Mouse (Mus musculus): ENCODE data around the gene Evpl.

The Evpl gene

DNA sequence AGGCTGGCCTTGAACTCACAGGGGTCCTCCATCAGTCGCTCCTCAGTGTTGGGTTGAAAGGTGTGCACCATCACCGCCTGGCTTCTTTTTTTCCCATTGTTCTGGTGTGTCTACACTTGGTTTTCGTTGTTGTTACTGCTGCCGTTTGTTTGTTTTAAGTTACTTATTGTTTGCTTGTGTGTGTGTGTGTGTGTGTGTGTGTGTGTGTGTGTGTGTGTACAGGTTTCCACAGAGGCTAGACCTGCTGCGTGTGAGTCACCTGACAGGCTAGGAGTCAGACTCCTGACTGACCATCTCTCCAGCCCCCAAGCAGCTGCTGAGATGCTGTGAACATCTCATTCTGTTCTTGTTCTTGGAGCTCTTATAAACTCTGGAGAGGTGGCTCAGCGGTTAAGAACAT lies 25.0 kb downstream of the Evpl start:
- DNase-seq: no peak

DNA sequence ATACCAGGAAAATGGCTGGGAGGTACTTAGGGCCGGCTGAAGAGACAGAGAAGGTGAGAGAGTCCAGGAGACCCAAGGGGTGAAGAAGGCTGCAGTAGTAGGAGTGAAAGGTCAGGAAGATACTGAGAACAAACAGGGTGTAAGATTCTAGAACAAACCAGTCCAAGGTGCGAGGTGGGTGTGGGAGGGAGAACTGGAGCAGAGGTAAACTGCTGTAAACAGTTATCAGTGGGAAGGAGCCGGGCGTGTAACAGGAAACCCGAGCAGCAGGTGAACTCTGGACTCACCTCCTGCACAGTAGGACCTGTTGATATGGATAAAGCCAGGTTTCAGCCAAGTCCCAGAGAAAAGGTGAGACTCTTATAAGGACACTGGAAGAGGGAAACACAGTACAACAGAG lies 27.2 kb downstream of the Evpl start:
- DNase-seq: no peak

DNA sequence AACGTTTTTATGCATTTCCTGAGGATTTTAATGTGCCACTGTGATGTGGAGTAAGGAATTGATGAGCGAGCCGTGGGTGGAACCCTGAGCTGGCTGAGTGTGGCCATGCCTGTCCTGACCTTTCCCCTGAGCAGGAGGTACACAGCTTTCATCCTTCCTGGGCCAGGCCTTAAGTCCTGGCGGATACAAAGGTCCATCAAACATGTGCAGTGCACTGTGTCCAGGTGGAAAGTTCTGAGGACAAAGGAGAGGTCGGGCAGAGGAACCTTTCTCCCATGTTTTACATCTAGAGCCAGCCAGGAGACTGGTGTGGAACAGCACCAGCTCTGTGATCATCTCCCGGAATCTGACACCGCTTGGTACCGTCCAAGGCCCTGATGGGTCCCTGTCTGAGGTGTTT lies 28.6 kb downstream of the Evpl start:
- DNase-seq: no peak

DNA sequence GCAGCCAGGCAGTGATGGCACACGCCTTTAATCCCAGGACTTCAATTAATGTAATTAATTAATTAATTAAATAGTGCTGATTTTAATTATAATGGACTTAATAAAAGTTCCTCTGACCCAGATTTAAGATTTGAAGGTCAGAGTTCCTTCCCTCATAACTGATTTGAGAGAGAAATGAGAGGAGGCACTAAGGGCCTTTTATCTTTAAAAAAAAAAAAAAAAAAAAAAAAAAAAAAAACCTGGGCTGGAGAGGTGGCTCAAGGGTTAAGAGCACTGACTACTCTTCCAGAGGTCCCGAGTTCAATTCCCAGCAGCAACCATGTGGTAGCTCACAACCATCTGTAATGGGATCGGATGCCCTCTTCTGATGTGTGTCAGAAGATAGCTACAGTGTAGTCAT lies 29.2 kb downstream of the Evpl start:
- DNase-seq: no peak

DNA sequence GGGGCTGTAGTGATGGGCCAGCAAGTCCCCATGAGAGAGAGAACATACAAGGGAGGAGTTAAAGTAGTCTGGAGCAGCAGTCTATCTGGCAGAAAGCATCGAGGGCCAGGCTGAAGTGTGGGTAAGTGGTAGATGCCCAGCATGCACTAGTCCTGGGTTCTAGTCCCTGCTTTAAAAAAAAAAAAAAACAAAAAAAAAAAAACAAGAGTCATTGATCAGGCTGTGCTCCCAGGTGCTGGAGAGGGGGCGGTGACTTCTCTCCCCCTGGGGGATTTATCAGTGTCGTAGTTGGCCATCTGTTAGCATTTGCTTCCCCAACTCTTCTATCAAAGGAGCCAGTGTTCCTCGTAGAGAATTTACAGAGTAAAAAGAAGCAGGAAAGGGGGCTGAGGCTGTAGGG lies 31.2 kb downstream of the Evpl start:
- no peak for DNase-seq

DNA sequence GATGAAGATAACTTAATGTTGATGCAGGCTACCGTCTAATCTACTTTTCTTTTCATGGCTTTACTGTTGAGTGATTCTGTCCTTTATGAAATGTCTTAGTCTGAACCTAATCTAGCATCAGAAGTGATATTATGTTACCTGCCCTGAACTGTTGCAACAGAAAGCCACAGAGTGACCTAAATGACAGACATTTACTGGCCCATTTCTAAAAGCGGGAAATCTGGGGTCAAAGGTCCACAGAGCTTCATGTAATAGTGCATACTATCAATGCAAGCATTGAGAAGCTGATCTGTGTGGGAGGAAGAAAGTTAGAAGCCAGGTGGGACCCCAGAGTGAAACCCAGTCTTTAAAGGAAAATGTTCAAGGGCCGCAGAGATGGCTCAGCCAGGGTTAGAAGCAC lies 34.7 kb downstream of the Evpl start:
- no peak for DNase-seq

DNA sequence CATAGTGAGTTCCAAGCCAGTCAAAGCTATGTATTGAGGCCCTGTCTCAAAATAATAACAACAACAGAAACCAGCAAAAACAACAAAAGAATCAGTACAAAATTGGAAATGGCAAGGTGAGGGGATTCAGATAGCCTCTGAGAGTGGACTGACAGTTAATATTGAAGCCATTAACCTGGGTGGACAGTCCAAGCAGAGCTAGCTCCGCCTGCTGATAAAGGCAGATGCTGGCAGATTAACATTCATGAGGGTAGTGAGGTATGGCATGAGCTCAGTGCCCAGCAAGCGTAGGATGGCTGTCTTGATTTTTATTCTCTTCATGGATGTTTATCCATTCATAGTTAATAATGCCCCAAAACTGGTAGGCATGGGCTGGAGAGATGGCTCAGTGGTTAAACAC lies 36.7 kb downstream of the Evpl start:
- DNase-seq: no peak

DNA sequence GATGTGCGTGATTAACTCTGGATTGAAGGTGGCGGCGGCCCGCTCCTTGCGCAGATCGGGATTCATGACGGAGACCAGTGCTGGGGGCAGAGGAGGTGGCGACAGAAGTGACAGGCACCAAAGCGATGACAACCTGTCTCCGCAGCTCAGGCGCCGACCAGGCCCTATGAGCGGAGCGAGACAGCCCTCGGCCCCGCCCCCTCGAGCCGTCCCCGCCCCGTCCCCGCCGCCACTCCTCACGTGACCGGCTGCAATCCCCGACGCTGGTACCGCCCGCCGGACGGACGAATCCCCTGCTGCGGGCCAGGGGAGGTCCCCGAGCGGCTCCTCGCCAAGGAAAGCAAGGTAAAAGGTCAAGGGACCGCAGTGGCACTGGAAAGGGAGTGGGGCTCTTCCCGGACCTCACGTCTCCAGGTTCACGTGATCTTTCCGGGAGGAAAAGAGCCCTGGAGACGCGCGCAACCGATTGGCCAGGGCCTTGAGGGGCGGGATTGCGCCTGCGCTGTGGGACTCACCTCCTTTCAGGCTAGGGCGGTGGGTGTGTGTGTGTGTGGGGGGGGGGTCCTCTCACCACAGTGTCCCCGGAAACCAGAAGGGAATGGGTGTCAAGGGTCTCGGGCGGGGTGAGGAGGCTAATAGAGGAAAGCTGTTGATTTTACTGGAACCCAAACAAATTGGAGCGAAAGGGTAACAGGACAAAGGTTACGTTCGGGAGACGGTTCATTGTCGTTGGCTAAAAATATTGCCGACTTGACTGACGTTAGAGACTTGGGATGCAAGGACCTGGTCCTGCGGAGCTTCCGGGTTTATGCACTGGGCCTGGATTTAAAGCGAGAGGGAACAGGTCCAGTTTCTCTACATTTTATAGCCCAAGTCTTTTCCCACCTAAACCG lies 39.0 kb downstream of the Evpl start, which contains the start of the genes Ten1 and Acox1:
Ten1 (plus strand) TSS at position 217 of the 893 bp plus-strand sequence.
Acox1 (minus strand) TSS at position 407 of the 893 bp plus-strand sequence.
- peak; percentile 98 to 99 for DNase-seq

DNA sequence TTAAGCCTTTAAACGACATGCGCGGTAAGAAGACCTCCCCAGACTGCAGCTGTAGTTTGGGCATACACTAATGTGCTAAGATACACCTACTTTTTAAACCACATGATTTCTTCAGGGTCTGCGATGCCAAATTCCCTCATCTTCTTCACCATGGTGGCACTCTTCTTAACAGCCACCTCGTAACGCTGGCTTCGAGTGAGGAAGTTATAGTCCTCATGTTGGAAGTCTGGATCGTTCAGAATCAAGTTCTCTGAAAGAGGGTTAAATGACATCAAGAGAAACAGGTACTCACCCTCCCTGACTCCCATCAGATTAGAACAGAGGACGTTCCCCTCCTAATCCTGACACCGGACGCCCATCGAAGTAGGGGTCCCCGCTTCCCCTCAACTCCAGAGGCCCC lies 39.7 kb downstream of the Evpl start:
- DNase-seq: no peak

DNA sequence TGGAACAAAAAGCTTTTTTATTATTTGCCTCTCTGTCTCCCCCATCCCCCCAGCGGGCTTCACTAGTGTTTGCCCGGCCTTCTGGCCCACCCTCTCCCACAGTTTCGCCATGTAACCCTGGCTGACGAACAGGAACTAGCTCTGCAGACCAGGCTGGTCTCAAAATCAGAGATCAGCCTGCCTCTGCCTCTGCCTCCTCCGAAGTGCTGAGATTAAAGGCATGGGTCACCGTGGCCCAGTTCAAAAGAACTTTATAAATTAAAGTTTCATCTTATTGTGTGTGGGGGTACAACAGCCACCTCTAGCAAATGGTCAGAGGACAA lies 40.3 kb downstream of the Evpl start:
- DNase-seq: no peak

DNA sequence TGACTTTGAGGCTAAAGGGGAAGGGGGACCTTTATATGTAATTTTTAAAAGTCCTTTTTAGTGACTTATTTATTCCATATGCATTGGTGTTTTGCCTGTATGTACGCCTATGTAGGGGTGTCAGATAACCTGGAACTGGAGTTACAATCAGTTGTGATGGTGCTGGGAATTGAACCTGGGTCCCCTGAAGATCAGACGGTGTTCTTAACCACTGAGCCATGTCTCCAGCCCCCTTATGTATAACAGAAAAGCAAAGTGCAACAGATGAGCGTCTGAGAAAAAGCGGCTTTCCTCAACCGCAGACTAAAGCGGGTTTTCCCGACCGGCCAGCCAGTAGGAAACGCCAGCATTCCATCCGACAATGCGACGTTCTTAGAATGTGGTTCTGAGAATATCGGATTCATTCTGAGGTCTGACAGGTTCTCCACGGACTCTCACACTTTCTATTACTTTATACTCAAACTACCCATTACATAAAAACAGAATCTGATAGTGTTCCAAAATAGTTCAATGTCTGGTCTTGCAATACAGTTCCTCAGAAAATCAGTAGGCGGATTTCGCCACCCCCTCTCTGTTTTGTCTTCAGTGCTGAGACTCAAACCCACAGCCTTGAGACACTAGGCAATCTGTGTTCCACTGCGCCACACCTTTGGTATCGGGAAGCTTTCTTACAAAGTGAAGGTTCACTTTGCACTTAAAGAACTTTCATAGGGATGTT lies 40.9 kb downstream of the Evpl start:
- DNase-seq: no peak

DNA sequence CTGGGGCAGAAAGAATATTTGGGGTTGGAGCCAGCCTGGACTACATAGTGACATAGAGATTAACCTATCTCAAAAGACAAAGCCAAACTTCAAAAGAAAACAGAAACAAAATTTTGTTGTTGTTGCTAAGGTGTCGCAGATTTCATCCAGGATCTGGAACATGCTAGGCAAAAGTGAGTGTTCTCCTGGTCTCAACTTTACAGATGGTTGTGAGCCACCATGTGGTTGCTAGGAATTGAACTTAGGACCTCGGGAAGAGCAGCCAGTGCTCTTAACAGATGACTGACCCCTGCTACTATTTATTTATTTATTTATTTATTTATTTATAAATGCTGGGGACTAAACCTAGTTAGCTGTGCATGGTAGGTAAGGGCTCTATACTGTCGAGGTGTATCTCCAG lies 41.5 kb downstream of the Evpl start:
- DNase-seq: no peak

DNA sequence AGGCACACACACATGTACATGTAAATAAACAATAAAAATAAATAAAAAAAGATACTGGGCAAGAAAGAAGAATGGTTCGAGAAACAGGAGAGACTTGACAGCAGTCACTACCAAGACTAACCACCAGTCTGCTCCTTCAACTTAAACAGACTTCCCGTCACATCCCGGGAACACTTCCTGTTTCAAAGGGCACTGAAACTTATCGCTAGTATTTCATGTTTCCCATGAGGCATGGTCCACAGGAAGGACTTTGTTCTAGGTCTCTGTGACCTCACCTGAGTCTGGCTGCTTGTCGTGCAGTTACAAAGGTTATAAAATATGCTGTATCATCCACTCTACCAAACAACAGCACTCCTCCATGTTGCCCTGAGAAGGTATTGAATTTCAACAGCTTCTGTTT lies 42.6 kb downstream of the Evpl start:
- DNase-seq: no peak

DNA sequence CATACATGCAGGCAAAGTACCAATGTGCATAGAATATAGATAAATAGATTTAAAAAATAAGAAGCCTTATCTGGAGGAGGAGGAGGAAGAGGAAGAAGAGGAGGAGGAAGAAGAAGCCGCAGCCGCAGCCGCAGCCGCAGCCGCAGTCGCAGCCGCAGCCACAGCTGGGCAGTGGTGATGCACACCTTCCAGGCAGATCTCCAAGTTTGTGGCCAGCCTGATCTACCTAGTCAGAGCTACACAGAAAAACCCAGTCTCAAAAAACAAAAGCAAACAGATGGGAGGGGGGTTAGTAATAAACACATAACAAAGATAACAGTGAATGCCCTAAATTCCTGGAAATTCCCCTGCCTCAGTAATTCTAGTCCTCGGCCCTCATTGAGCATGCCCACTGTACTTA lies 43.3 kb downstream of the Evpl start:
- no peak for DNase-seq

DNA sequence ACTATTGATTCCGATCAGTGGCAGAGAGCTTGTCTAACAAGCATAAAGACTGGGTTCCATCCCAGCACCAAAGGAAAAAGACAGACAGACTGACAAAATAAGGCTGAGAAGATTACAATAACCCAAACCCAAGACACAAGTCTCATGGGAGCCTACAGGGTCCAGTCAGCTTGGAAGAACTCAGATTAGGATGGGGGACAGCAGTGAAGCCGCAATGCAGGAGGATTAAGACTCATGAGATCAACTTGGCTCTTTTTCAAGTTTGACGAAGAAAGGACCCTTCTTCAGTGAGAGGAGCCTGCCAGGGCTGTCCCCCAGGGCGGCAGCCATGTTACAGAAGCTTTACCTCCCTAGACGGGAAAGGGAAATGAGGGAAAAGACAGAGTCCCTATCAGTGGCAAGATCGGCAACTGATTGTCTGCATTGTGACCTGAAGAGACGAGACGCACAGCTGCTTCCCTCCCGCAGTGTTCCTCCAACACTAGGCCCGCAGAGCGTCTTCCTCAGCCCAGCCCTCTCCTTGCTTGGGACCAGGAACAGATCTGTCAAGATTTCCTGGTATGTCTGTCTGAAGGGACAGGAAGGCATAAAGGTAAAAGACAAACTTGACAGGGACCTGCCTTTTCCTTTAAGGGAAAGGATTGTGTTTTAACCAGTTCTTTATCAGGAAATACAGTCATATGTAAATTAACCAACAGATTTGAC lies 50.5 kb downstream of the Evpl start:
- DNase-seq: no peak

DNA sequence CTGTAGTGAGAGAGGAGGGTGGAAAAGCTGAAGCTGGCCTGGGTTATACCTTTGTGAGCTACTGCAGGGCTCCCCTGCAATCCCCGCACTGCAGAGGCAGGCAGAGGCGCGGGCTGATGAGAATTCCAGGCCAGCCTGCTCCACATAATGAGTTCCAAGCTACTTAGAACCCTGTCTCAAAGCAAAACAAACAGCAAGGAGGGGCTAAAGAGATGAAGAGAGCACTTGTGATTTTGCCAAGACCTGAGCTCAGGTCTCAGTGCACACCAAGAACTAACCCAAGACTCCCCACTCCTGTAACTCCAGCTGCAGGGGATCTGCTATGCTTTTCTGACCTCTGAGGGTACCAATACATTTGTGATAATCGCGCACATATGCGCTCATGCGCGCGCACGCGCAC lies 51.5 kb downstream of the Evpl start:
- DNase-seq: no peak

DNA sequence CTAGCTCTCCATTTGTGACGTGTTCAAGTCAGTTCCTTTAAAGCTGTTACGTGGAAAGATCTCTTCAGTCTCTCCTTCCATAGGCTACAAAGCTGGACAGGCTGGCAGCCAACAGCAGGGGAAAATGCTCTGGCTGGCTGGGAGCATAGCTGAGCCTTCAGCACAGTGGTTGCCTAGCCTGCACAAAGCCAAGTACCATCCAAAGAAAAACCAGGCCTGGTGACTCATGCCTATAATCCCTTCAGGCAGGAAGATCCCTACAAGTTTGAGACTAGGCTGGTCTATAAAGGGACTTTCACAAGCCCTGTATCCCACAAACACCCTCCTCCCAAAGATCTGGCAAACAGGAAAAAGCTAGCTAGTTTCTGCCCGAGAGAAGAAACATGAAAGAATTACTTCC lies 52.0 kb downstream of the Evpl start:
- DNase-seq: peak in 1 of 2 experiments; percentile 50

DNA sequence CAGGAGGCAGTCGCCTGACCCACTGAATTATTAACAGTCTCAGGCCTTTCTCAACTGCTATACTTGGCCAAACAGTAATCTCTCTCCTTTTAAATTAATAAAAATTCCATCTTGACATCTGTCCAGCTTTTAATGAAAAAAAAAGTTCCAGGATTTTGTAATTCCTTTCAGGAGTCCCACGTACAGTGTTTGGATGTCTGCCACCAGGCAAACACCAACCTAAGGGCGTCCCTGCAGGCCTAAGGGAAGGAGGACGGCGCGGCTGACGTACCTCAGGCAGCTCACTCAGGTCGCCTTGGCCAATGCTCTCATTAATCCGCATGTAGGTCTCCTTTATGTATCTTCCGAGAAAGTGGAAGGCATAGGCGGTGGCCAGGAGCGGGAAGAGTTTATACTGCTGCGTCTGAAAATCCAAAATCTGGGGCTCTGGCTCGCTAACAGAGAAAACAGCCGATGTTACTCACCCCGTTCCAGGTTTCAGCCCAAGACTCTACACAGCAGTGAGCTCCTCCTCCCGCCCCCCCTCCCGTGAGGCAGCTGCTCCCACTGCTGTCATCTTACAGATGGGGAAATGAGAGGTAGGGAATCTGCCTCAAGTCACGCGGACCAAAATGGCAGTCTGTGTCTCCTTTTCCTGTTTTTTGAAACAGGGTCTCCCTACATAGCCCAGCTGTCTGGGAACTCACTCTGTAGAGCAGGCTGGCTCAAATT lies 59.3 kb downstream of the Evpl start:
- DNase-seq: no peak

DNA sequence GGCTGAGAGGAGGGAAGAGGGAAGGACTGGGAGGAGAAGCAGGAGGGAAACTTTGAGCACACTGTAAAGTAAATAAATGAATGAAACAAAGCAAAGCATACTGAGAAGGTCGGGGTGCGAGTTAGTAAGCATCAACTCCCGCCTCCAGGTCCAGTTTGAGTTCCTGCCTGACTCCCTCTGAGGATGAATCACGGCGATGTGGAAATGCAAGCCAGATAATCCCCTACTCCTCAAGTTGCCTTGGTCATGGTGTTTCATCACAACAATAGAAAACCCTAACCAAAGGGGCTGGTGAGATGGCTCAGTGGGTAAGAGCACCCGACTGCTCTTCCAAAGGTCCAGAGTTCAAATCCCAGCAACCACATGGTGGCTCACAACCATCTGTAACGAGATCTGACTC lies 61.9 kb downstream of the Evpl start:
- no peak for DNase-seq

DNA sequence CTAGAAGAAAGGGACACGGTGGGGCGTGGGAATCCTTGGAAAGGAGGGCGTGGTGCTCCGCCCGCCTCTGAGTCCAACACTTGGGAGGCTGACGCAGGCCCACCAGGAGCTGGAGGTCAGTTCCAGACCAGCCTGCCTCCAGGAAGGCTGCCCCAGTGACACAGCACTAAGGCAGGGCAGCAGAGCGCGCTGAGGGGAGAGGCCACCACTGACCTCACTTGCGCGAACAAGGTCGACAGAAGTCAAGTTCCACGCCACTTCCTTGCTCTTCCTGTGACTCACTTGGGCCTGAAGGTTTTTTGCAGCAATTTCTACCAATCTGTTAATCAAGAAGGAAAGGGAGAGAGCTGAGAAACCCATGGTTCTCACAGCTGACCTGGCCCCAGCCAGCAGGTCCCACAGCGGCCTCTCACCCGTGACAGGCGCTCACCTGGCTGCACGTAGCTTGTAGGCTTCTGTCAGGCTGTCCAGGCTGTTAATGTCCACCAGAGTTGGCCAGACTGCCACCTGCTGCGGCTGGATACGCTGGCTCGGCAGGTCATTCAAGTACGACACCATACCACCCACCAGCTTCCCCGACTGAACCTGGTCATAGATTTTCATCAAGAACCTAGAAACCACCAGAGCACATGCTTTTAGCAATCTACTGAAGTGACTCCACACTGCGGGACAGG lies 63.0 kb downstream of the Evpl start:
- no peak for DNase-seq

DNA sequence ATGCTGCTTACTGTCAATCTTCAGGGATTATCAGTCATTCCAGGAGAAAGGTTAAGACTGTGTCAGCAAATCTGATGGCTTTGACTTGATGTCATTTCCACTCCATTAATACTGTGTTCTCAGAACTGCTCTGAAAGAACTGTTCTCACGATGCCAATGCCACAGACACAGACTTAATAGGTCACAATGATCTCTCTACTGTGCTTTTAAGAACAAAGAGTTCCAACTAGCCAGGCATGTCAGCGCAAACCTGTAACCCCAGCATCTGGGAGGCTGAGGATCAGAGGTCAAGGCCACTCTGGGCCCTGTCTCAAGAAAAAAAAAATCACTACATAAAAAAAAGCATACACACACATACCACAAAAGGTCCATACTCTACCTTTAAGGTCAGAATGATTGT lies 65.9 kb downstream of the Evpl start:
- DNase-seq: no peak

Data from cerebellum, postnatal 25 days (tissue).